Mouse (Mus musculus) right cerebral cortex, postnatal 36 days (tissue): ENCODE results near the gene Gdpd3.
"Not testable (repeated sequence)": the region's sequence is repeated elsewhere in the genome, so short reads cannot be mapped to it uniquely, and the experiment has no call there.

Experiments
- DNase-seq, 2 experiments: peaks; one replicate each; pipeline ENCODE4 v3.0.0; 2022; ENCODE audit warnings: low spot score in 2 of 2, mixed read lengths in 1 of 2

The Gdpd3 gene

DNA sequence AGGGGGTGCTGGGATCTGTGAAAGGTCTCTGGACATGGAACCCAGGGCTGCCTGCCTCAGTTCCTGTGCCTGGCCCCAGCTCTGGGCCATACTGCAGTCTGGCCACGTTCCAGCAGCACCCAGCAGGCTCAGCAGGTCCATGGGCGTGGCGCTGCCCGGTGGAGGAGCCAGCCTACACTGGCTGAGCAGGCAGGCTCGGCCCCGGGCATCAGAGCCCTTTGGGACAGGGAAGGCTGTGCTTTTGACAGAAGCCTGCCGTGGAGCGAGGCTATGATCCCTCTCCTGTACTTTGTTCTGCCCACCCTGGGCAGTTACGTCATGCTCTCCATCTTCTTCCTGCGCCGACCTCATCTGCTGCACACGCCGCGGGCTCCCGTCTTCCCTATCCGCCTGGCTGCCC is at the start of gene Gdpd3:
TSS of gene Gdpd3 (plus strand) at position 134 of the 400 bp plus-strand sequence.
- no peak for DNase-seq

DNA sequence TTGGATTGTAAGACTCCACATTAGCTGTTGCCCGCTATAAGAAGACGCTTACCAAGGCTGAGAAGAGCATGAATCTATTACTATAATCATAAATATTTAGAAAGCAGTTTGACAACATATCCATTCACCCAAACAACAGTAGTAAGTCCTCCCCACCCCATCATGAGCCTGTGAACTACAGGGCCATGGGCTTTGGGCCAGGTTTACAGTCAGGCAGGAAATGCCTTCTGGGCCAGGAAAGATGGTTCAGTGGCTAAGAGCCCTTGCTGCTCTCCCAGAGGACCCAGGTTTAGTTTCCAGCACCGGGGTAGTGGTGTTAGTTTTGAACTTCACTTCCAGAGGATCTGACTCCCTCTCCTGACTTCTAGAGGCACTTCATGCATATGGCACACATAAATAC is 48.6 kb upstream of the Gdpd3 start:
- DNase-seq = no peak

DNA sequence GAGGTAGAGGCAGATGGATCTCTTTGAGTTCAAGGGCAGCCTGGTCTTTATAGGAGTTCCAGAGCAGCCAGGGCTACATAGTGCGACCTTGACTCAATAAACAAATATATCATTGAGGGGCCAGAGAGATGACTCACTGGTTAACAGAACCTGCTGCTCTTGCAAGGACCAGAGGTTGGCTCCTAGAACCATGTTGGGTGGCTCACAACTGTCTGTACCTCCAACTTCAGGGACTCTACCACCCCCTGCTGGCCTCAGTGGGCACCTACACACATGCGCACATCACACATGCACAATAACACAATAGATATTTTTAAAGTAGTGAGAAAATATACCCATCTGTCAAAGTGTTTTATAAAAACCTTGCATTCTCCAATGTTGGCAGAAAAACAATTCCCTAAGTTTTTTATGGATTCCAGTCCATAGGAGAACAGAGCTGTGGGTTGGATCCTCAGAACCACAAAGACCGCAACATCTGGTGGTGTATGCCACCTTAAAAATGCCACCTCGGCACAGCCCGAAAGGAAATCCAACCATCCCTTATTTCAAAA is 47.3 kb upstream of the Gdpd3 start:
- no peak for DNase-seq

DNA sequence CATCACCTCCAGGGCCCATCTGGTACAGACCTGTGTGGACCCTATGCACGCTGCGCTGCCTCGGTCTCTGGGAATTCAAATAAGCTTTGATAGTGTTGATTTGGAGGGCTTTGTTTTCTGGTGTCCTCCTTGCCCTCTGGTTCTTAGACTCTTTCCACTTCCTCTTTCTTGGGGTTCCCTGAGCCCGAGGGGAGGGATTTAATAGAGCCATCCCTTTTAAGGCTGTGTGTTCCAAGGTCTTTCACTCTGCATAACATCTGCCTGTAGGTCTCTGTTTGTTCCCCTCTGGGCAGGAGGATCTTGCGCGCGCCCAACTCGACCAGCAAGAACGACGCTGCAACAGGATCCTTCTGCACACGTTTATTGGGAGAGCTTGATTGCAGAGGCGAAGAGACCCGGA is 44.5 kb upstream of the Gdpd3 start:
- no peak for DNase-seq

DNA sequence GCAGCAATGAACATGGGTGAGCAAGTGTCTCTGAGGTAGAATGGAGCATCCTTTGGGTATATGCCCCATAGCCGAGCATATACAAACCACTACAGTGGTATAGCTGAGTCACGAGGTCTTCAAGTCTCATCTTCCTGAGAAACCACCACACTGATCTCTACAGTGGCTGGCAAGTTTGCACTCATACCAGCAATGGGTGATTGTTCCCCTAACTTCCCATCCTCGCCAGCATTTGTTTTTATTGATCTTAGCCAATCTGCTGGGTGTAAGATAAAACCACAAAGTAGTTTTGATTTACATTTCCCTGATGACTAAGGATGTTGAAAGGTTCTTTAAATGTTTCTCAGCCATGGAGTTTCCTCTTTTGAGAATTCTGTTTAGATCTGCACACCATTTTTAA is 41.1 kb upstream of the Gdpd3 start:
- DNase-seq = no peak

DNA sequence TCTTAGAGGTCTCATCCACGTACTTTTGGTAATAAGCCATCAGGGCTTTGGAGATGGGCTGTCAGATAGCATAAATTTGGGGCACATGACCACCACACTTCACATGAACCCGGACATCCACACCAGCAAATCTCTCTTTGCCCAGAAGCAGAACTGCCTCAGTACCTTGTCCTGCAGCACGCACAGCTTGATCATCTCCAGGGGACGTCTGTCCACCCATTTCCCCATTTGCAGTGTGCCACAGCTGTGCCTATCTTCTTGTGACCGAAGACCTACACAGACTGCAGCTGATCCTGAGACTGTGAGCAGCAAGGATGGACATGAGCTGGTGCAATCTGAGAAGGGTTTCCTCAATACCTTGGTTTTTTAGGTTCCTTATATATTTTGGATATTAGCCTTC is 40.5 kb upstream of the Gdpd3 start:
- DNase-seq = no peak

DNA sequence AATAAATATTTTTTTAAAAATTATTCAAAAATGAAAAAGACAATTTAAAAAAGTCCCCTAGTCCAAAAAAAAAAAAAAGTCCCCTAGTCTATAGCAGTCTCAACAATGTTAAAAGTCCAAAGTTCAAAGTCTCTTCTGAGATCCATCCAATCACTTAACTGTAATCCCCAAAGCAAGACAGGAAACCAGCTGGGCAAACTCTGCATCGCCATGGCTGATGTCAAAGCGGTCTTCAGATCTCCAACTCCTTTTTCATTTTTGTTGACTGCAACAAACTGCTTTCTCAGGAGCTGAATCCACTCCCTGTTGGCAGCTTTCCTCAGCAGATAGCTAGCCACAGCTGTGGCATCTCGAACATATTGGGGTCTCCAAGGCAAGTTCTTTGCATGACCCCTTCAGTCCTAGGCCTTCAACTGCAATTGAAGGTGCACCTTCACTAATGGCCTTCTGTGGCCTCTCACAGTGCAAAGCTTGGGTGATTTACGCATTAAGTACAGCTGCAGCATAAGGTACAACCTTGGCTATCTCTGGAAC is 35.8 kb upstream of the Gdpd3 start:
- DNase-seq = not testable (repeated sequence)

DNA sequence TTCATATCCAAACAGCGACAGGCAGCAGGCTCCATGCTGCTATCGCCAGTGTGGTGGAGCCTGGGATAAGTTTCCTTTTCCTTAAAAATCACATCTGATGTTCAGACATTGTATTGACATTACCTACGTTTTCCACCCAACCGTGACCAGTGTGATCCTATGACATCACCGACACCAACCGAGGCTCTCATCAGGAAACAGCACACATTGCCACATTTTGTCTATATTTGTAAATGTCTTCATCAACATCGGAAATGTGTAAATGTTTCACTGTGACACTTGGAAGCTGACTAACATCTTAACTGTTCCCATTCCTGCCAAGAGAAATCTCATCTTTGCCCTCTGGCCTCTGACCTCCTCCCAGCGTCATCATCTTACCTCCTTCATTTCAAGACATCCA is 30.0 kb upstream of the Gdpd3 start:
- DNase-seq = no peak

DNA sequence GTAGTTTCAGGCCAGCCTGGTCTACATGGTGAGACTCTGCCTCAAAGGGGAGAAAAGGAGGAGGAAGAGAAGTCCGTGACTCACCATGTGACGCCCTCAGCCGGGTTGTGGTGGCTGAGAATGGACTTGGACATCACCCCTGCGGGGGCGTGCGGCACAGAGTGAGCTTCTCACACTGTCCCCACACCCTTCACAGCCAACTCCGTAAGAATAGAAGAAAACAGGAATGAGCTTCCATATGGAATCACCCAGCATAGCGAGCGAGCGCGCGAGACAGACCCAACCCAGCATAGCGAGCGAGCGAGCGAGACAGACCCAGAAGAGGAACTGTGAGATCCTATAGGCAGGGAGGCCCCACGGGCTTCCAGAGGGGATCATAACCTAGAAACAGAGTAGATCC is 26.6 kb upstream of the Gdpd3 start:
- peak; percentile 67 to 84 for DNase-seq

DNA sequence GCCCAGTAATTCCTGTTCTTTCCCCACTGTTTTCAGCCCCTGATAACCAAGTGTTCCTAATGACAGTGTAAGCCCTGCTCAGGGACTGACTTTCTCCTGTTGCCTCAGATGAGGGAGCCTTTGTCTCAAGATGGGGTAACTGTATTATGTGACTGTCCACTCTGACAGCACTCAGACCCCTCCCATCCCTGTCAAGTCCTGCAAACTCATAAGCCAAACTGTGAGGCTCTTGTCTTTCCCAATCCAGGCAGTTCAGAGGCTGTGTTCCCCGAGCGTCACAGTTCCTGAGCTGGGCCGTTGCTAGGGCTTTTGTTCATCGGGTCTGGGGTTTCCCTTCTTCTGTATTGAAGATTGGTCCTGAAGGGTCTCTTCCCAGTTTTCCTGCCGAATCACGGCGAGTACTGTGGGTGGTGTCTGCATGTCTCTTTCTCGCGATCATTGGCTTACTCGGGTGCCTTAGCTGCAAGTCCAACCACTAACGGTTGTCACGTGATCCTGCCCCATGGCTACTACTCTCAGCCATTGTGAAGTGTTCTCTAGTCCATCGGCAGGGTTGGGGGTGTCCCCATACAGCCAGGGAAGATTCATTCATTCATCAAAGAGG is 25.9 kb upstream of the Gdpd3 start:
- no peak for DNase-seq

DNA sequence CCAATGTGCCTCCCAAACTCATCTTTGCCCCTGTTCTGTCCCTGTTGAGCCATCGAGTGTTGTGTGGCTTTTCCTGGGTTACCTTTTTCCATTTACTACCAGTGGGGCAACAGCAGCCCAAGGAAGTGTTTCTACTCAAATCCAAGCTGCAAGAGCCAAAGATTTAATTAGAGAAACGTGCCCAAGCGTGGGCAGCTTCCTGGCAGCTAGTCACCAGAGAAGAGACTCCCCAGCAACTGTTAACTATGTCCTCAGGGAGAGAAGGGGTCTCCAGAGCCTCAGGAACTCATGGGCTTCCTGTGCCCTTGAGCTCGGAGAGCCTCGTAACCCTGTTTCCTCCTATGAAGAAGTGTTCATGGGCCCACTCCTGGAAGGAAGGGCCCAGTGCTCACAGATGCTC is 25.2 kb upstream of the Gdpd3 start:
- no peak for DNase-seq

DNA sequence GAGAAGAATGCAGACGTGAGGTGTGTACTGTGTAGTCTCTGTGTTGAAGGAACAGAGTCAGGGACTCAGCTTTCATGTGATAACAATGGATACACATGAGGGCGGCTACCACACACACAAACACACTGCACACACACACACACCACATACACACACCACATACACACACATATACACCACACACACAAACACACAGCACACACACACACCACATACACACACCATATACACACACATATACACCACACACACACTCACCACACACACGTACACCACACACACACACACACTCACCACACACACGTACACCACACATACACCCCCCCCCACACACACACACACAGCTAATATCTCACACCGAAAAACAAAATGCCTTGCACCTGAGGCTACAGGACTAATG is 24.7 kb upstream of the Gdpd3 start:
- DNase-seq = no peak

DNA sequence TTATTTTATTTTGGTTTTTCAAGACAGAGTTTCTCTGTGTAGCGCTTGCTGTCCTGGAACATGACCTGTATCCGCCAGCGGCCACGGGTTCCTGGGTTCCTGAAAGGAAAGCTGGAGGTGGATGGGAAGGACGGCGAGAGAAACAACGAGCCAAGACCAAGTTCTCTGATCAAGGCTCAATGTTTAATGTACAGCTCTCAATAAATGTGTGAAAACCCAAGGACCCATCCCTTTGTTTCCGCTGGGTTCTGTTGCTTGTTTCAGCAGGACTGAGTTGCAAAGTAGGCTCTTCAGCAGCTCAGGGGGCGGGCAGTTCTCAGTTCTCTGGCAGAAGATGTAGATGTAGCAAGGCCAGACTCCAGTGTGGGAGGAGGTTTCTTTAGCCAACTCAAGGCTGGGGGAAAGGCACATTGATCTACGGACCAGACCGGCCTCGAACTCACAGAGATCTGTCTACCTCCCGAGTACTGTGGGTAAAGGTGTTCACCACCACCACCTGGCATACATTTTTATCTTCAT is 24.1 kb upstream of the Gdpd3 start:
- DNase-seq = no peak

DNA sequence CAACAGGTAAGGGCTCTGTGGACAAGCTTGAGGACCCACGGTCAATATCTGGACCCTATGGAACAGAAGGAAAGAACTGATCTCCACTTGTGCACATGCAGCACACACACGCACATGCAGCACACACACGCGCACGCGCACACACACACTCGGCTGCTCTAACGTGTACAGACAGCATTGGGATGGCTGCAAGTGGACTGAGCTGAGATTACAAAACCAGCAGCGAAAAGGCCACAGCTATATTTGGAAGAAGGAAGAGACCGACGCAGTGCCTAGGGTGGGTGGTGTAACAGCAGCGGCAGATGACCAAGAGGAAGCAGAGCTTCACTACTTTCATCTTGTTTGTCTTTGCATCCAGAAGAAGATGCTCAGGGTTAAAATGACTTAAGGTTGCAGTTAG is 20.1 kb upstream of the Gdpd3 start:
- DNase-seq = no peak

DNA sequence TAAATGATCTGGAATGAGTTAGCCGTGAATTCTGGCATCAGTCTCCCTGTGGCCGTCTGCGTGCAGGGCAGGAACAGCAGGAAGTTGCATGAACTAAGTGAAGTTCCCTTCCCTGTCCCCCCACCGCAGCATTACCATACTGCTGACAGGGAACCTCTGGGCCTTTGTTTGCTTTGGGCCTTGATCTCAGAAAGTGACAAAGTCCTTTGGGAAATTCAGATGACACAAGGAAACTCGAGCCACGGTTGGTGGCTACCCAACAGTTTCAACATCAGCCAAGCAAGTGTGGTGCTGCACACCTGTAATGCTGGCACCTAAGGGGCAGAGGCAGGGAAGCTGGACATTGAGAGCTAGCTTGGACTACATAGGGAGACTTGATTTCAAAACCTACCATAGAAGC is 19.3 kb upstream of the Gdpd3 start:
- no peak for DNase-seq

DNA sequence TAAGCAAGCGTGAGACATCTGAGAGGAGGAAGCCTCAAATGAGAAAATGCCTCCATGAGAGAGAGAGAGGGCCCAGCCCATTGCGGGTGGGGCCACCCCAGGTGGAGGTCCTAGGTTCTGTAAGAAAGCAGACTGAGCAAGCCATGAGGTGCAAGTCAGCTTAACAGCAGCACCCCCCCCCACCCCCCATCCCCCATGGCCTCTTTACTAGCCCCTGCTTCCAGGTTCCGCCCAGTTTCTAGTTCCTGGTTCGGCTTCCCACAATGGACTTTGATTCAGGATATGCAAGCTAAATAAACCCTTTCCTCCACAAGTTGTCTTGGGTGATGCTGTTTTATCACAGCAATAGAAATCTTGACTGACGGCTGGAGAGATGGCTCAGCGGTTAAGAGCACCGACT is 17.3 kb upstream of the Gdpd3 start:
- DNase-seq = no peak

DNA sequence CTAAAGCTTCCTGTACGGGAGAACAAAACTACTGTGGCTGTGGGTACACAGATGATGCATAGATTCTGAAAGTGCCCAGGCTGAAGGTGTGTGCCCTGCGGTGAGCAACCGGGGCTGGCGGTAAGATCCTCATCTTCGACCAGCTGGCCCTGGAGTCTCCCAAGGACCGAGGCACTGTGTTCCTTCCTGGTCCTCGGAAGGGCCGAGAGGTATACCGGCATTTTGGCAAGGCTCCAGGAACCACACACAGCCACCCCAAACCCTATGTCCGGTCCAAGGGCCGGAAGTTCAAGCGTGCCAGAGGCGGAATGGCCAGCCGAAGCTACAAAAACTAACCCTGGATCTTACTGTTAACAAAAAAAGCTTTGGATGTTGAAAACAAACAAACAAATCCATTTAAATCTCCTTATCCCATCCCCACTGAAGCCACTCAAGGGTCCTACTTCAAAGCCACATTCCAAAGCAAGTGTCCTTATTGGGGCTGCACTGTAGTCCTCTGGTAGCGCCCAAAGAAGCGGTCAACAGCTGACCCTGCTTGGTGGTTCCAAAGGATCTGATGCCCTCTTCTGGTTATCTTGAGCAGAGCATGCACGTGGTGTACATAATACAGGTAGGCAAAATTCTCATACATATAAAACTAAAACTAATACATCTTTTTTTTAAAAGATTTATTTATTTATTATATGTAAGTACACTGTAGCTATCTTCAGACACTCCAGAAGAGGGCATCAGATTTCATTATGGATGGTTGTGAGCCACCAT is 16.4 kb upstream of the Gdpd3 start:
- no peak for DNase-seq

DNA sequence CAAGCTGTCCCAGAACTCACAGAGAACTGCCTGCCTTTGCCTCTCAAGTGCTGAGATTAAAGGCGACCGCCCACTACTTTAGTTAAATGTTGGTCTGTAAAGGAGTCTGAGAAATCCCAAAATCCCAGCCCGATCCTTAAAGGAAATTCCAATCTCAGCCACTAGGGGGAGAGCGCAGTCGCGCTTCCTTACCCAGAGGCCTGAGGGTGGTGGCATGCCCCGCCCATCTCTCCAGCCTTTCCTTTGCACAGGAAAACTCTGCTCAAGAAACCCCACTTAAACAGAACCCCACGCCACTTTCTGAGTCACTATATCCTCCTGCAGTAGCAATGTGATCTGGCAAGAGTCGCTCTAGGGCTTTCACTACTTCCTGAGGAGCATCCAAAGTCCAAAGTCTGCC is 11.3 kb upstream of the Gdpd3 start:
- DNase-seq = peak in 1 of 2 experiments; percentile 44

DNA sequence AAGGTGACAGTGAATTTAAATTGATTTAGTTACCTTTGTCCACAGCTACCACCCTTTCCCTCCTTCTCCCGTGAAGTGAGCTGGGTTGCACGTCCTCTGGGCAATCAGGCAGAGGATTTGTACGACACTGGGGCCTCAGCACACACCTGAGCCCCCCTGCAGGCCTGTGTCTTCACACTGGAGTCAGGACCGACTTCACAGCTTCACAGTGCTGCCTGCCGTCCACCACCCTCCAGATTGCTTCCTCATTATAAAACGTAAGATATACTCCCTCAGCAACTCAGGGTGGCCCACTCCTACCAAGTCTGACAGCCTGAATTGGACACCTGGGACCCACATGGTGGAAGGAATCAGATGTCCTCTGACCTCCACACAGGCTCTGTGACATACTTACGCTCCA is 7.6 kb upstream of the Gdpd3 start:
- no peak for DNase-seq

DNA sequence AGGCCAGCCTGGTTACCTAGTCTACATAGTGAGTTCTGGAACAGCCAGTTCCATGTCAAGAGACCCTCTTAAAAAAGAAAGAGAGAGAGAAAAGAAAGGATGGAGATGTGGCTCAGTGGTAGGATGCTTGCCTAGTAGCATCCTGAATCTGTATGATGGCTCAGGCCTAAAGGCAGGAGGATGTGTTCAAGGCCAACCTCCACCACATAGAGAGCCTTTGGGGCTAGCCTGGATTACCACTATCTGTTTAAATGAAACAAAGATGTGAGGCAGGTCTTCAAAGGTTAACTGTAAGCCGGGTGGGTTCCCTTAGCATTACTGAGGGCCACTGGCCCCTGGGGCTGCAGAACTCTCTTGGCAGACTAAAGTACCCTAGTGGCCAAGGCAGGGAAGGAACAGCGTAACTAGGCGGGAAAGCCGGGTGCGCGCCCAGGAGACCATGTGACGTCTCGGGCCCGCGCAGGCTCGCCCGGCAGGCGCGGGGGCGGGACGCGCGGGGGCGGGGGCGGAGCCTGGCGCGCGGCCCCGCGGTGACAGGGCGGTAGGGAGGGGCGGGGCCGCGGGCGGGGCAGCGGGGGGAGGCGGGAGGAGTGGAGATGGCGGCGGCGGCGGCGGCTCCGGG is 7.0 kb upstream of the Gdpd3 start, which contains the start of gene Mapk3:
TSS of gene Mapk3 (plus strand) at position 552 of the 622 bp plus-strand sequence.
- peak; percentile 81 to 84 for DNase-seq

DNA sequence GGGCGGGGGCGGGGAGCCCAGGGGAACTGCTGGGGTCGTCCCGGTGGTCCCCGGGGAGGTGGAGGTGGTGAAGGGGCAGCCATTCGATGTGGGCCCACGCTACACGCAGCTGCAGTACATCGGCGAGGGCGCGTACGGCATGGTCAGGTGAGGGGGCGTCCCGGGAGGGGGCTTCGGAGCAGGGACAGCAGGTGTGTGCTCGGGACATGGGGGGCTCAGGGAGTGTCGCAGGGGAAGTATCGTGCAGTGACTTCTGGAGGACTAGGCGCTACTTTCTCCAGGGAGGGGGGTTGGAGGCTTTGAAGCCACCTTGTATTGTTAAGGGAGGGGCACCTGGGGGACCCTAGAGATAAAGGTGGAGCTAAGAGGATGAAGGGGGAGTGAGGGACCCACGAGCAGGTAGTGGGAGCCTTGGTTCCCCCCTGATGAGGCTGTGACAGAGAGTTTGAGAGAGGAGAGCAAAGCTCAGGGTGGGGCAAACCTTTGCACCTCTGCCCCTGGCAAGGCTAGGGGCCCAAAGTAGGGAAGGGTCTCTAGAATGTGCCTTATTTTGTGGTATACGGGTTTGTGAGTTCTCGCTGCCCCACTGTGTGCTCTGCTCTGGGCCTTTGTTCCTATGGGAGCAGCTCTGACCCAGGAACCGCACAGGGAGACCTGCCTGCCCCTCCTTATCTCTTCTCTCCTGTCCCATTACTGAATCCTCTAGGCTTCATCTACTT is 6.3 kb upstream of the Gdpd3 start:
- DNase-seq = no peak

DNA sequence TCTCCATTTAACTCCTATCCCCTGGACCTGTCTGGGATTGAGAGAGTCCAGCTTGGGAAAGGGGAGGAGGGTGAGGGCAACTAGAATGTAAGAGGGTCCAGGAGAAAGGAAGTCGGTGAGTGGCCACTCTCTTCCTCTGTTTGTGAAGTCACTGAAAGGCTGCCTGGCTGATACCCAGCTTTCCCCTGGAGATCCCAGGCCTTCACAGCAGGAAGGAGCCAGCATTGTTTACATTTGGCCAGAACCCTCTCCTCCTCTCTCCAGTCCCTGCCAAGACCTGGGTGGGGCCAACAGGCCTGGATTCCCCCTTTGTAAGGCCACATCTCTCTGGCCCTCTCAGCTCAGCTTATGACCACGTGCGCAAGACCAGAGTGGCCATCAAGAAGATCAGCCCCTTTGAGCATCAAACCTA is 5.7 kb upstream of the Gdpd3 start:
- DNase-seq = no peak
